Mouse (Mus musculus) cerebellum, adult 9-10 months (tissue): ENCODE data around the gene Synpo2.
A peak's percentile ranks its signal among the peaks of the same experiment; 100 is the strongest.
"Not testable (repeated sequence)": the region's sequence is repeated elsewhere in the genome, so short reads cannot be mapped to it uniquely, and the experiment has no call there.

Experiments used
- DNase-seq: peaks from one replicate; pipeline ENCODE4 v3.0.0; 2022

Gene Synpo2

DNA sequence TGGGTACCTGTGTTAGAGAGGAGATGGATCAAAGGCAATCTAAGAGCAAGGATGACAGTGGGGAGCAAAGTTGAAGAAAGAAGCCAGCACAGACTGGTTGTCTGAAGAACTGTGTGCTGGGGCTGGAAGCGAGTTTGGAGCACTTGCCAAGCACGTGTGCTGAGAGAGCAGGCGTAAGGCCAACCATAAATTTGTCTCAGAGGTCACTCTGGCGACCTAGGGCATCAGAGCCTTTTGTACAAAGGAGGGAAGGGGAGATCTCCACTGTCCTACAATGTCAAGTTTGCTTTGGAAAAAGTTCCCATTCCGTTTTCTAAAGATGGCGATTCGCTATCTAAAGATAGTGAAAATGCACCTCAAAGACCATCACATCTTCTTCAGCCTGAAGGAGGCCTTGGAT is 107.9 kb downstream of the Synpo2 start:
- no peak for DNase-seq

DNA sequence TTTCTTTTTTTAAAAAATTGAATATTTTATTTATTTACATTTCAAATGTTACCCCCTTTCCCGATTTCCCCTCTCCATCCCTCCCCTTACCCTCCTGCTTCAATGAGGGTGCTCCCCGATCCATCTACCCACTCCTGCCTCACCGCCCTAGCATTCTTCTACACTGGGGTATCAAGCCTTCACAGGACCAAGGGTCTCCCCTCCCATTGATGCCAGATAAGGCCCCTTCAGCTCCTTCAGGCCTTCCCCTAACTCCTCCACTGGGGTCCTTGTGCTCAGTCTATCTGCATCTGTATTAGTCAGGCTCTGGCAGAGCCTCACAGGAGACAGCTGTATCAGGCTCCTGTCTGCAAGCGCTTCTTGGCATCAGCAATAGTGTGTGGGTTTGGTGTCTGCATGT is 109.2 kb downstream of the Synpo2 start:
- DNase-seq = not testable (repeated sequence)

DNA sequence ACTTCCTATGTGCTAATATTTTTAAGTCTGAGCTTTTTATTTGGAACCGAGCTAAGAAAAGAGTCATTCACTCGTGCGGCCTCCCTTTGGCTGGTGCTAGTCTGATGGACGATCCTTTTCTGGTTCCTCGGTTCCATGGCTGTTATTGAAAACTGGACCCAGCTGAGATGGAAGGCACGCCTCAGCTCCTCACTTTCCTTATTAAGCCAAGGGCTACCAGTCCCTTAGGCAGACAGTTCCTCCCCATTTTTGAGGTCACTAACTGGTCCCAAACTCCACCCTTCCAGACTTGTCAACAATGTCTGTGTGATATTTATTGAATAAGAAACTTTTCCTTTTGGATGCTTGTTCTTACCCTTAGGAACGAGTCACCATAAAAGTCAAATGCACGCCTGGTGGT is 112.1 kb downstream of the Synpo2 start:
- no peak for DNase-seq

DNA sequence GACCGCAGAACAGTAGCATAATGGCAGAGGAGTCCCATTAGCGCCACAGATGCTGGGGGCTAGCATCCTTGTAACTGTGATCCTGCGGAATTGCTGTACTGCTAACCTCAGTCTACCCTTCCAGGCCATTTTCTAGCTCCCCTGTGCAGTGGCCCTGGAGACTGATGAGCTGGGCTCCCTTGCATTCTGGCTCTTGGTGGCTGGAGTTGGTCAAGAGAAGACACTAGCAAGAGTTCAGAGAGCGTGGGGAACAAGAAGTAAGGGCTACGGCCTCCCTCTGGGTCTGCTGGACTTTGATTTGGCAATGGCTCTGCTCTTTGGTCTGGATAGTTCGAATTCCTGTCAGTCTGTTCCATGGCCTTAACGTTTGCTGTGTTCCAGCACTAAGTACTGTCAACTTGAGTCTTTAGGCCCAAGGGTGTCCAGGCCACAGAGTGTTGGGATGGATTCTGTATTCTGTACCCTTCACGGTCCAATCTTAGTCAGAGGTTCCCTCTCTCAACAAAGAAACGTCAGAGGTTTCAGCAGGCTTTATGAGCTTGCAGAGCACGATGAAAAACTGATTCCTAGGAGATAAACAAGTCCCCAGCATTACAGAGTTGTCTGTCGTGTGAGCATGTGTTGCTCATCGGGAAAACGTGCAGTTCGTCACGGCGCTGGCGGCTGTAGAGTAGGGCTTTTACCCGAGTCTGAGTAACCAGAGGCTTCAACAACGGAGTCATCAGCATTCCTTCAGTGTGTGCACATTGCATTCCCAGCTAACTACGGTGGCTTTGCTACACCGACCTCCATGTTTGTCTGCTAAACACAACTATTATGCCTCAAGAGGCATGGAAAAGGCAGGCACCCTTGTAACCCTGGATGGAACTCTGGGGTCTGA is 113.6 kb downstream of the Synpo2 start:
- no peak for DNase-seq

DNA sequence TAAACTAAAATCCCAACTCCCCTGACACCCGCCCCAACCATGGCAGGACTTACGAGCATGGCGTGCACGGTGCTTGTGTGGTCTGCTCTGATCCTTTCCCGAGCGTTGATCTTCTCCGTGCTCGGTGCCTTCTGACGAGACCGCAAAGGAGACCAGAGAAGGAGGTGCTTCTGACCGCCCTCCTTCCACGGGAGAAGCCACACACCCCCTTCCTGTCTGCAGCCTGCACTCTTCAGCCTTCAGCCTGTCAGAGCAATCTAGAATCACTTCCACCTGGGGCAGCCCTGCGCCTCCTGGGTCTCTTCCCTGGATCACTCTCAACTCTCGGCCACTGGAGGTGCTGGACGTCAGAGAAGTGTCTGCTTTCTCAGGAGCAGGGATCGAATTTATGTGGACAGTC is 119.0 kb downstream of the Synpo2 start:
- no peak for DNase-seq

DNA sequence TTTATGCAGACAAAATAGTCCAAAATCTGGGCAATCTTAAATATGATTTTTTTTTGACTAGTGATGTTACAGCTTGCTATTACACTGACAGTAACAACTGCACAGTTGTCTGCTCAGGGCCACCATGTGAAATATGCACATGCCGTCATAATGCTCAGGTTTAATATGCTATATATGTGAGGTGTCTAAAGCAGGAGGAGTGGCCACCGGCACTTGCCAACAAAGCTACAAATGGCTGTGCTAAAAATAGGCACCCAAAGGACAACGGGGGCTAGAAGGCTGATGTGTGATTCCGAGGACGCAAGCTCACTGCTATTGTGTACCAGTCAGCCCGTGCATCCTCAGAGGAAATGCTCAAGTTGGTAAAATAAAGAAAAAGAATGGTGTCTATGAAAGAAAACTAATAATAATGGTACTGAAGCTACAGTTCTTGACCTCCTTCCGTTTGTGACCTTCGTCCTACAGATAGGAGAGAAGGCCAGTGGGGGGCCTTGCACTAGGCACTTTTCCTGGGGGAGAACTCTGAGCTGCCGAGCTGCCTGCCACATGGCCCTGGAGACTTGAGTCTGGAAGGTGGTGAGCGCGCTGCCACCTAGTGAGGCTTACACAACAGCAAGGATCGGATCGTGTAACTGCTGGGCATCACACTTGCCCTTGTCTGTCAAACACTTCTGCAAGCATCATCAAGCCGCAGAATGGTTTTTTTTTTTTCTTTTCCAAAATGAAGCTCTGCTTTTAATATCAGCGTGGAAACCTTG is 120.0 kb downstream of the Synpo2 start:
- no peak for DNase-seq

DNA sequence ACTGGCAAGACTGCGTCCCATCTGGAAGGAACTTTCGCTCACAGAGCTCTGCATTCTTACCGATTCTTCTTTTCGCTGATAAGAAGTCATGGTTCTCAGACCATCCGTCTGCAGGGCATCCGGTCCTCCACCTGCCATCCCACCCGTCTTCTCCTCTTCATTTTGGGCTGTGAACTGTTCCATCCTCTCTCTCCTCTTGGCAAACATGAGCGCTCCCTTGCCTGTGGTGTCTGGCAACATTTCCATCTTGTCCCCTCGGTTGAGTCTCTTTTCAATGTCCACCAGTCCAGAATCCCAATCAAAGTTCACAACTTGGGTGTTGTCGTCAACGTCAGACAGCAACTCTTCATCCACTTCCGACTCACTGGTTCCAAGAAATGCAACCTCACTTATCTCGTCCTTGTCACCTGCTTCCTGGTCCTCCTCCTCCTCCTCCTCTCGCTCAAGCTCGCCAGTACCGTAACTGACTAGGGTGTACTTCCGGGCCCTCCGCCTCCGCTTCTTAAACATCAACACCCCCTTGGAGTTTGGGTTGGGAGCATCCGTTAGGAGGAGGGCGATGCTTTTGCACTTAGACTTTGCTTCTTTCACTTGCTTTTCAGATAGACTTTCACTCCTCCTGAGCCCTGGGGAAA is 121.8 kb downstream of the Synpo2 start:
- DNase-seq = no peak

DNA sequence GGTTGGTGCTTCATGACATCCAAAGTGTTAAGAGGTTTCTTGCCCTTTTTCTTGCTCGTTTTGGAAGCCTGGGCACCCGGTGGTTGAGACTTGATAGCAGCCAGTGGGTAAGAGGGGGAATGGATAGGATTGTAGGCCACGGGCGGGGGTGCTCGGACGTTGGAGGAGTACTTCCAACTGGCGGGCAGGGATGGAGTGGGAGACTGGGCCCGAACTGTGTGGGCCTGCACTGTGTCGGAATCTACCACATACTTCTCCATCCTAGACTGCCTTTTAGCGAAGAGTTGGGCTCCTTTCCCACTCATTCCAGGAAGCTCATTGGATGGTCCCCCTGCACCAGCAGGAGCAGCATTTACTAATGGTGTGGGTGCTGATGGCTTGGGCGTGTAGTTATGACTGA is 123.2 kb downstream of the Synpo2 start:
- DNase-seq = no peak

DNA sequence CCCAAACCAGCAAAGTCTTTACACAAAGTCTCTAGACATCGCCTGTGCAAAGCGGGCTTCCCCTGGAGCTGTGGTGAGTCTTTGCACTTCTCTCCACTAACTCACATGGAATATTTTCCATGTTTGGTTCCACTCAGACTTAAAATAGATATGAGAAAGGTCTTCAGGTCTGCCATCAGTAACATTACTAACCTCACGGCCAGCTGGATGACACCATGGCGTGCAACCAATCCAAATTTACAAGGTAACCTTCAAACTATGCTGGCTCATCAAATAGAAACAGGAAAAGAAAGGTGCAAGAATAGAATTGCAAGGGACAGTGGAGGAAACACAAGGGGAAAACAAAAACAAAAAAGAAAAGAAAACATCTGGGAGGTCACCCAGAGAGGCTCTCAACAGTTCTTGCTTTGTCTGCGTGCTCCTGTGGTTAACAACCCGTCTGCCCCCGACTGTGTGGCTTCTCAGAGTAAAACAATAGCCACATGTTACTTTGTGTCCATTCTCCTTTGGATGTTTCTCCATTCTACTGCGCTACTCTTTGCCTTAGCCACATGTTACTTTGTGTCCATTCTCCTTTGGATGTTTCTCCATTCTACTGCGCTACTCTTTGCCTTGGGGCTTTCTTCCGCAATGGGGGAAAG is 124.8 kb downstream of the Synpo2 start:
- no peak for DNase-seq

DNA sequence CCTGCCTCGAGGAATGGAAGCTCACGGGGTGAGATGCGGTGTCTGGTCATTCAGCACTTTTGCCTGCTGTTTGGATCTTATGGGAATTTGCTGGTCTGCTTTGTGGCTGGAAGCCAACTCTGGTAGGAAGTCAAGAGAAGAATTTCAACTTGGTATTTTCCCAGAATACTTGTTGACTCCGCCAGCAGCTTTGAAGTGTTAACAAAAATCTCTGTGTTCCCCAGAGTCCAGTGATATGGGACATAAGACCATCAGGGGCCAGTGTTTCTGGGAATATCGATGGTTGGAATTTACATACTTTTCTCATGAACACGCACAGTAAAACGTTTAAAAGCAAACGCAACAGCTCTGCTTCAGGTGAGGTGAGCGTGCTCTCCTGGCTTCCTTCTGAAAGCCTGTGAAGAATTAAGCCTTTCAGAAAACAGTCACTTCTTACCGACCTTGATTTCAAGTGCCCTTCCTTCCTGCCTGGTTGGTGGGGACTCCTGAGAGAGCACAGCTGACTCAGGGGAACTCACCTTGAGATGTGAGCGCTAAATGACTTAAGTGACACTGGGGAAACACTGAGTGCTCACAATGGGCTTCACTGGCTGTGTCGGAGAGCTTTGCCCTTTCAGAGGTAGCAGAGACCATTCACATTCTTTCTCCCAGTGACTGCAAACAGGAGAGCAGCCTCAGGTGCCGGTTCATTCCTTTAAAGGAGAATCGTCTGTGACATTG is 128.0 kb downstream of the Synpo2 start:
- no peak for DNase-seq

DNA sequence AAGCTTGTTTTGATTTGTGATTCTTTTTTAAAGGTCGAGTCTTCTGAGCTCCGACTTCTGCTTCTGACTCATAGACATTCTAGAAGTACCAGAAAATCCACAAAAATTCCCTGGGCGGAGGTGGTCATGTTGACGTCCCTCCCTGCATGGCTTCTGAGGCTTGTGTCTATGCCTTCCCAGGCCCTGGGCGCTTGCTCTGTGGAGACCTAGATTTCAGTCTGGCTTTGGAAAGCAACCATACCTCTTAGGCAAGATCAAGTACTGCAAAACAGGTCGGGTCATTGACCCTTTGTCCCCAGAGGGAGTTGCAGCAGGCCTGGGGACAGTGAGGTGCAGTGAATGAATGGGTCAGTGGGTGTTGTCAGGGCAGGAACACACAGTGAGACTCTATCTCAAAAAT is 131.6 kb downstream of the Synpo2 start:
- no peak for DNase-seq

DNA sequence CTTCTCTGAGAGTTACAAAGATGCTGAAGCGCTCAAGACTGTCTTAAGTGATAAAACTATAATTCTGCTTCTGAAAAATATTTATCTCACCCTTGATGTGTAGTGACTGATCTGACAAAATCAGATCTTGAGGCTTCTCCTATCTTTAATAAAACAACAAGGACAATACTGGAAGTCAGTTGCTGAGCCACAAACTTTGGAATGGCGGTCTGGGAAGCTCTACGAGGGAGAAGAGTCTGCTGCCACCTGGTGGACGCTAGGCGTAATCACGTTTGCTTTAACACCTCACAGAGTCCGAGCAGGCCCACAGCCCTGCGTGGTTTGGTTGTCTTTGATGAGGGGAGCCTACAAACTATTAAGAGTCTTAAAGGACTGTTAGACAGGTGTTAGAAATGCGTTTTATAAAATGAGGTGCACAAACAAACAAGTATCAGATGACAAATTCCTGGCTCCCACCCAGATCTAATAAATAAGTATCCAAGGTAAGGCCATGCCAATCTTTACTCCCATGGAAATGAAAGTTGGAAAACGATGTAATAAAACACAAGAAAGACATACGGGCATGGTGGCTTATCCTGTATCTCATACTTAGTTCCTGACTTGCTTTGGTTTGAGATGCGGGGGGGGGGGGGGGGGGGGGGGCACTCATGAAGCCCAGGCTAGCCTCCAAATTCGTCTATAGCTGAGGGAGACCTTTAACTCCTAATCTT is 132.6 kb downstream of the Synpo2 start:
- DNase-seq = peak; percentile 60

DNA sequence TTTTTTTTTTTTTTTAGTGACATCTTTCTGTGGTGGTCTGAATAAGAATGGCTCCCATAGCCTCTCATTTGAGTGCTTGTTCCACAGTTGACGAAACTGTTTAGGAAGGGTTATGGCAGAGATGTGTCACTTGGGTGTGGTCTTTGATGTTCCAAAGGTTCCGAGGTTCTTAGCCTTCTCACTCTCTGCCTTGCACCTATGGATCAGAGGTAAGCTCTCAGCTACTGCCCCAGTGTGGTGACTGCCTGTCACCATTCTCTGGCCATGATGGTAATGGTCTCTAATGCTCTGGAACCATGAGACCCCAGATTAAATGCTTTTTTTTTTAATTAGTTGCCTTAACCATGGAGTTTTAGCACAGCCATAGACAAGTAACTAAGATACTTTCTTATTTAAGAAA is 134.2 kb downstream of the Synpo2 start:
- no peak for DNase-seq

DNA sequence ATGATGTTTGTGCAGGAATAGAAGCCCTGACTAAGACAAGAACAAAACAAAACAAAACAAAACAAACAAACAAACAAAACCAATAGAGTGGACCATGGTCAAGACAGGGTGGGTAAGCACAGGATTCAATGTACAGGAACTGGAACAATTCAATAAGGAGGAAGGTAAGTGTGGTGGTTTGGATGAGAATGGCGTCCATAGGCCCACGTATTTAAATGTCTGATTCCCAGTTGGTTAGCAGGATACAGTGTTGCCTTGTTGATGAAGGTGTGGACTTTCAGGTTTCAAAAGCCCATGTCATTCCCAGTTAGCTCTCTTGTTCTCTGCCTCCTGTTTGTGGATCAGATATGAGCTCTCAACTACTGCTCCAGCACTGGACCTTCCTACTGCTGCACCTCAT is 140.8 kb downstream of the Synpo2 start:
- no peak for DNase-seq

DNA sequence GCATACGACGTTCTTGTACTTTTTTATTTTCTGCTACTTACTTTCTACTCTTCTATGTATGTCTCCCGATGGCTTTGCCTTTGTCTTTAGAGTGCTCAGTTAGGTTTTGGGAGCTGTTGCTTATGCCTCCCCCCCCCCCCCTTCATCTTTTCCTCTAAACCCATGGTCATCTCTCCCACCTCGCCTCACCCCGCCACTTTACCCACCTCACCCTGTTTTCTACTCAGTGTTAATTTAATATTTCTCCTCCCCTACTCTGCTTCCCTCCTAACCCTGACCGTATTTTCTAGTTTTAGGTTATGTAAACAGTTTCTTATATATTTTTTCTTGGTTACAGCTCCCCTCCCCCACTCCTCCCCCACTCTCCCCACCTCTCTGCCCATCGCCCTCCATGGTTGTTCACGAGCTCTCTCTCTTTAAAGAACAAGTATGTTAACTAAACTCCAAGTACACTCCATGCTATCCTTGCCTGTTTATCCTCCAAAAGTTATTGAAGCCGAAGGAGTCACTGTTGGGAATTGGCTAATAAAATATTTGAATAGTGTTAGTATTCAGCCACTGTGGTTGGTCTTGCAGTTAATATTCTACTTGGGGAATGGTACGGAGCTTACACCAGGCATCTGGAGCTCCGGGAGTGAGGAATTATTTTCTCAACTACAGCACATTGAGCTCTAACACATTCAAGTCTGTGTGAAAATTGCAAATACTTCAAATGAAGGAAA is 142.1 kb downstream of the Synpo2 start:
- no peak for DNase-seq

DNA sequence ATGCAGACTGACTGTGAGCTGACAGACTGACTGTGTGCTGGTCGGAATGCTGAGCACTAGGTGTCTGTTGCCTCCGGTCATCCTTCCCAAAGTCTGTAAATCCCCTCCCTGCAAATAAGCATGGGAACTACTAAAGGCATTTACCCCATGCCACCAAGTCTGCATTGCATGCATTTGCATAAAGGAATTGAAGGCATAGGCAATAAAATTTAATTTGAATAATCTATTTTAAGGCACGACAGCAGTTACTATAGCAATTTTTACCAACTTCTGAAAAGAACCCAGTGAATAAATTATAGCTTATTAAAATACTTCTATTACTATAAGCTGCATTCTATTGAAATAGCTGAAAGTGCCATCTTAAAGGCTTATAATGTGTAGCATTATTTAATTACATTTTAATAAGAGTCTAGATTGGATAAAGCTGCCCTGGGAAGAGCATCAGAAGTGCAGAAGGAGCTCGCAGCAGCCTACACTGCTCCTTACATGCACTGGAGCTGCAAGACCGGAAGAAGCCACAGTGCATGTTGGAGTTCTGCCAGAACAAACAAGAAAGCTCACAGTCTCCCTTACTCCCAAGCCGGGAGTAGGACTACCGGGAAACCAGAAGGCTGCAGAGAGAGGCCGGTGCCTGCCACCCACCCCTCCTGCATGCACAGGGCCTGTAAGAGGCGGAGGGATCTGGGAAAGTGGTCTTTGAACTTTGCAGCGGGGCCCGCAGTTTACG is 142.9 kb downstream of the Synpo2 start:
- no peak for DNase-seq

DNA sequence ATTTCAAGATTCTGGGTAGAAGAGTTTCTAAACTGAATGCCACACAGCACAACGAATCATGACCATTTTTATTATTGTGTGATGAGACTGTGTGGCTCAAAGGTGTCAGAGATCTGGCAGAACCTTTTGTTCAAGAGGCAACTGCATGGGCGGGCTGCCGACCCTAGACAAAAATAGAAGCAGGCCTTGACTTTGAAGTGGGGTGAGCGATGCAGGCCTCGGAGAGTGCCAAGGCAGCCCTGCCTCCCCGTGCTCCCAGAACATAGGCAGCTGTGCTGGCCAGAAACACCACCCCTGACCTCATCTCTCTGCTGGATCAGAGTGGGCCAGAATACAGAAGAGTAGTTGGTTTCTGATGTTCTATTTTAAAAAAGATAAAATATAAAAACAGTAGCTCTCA is 143.5 kb downstream of the Synpo2 start:
- DNase-seq = no peak

DNA sequence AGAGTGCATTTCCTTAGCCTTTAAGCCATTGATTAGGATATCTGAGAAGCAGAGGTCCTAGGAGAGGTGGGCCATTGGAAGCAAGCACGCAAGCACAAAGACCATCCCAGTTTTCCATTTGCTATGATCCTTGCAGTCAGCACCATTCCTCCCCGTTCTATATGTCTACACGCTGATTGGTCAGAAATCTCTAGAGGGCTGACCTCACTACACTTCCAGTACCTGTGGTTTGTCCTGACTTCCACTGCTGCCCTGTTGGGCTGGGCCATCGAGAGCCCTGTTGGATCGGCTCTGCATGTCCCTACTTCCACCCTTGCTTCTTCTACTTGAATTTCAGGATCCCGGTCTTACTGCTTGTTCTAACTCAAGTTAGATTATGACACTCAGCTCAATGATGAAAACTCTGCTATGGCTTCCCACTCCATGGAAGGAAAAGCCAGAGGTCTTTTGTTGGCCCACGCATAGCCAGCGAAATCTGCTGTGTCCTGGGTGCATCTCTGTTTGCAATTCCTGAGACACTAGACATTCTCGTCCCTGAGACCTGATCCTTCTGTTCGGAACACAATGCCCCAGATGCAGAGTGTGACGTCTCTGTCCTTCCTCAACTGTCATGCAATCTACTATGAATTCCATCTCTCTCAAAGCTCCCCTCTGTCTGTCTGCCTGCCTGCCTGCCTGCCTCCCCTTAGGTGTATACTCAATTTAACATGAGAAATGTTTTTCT is 146.5 kb downstream of the Synpo2 start:
- no peak for DNase-seq

DNA sequence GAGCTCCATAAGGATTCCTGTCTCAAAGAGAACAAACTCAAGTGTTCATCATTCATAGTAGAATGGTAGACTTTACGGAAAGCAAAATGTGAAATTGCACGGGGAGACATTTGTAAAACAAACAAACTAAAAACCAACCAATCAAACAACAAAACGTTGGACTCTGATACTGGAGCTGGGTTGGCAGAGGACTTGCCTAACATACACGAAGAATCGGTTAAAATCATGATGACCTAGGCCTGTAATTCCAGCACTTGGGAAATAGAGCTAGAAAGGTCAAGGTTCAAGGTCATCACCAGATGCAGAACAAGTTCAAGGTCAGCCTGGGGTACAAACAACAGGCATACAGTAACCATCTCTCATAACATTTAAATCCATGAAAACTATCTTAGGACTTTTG is 147.7 kb downstream of the Synpo2 start:
- no peak for DNase-seq
